Mouse (Mus musculus) cerebellum, postnatal 36 days (tissue): ENCODE measurements around the gene Fut7.
"Not testable (repeated sequence)": the region's sequence is repeated elsewhere in the genome, so short reads cannot be mapped to it uniquely, and the experiment has no call there.

Experiments used
- DNase-seq, 2 experiments: peaks; one replicate each; pipeline ENCODE4 v3.0.0; 2021 to 2022; ENCODE audit warnings: mixed read lengths in 2 of 2

The Fut7 gene

DNA sequence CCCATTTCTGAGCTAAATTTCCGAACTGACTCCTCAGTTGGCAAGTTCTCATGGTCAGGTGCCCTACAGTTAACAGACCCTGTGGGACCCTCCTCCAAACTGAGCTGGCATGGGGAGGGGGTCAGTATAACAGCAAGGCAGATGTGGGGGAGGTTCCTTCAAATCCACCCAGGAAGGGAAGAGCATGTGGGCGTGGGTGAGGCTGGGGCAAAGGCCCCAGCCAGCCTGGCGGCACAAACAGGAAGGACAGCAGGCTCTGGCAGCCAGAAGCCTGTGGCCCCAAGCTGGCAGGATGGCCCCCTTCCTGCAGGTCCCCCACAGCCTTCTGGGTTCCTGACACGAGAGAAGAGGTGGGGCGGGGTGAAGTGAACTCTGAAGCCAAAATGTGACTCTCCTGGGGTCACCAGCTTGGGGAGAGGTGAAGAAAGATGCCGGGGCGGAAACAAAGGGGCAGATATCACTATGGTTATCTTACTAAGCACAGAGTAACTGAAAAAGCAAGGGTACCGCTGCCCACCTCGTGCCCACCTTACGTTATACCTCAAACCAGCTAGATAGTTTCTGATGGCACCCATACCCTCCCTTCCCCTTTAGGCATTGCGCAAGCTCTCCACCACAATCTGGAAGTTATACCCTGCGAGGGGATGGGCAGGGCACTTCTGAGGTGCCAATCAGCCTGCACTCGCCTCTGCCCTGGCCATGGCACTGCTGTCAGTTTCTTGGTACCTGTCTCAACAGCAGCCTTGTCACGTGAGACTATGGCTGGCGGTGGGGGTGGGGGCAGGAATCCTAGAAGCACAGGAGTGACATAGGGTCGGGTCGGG is at the start of gene Fut7:
Gene Fut7, plus strand, starts transcription at position 681 of the 824 bp plus-strand sequence.
- DNase-seq, result peak in 1 of 2 experiments; percentile 20

DNA sequence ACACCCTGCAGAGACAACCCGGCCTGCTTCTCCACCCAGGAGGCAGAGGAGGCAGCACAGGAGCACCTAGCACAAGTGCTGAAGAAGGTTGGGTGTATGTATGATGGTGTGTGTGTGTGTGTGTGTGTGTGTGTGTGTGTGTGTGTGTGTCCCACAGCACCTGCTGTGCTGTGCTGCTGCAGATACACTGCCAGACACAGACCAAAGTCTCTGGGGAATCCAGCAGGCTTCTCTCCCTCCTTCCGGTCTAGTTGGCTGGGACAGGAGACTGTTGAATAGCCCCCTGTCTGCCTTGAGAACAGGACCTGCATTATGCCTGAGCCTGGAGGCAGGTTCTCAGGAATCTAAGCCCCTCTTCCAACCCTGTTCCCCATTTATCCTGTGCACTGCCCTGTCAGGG is 49.6 kb upstream of the Fut7 start:
- no peak for DNase-seq

DNA sequence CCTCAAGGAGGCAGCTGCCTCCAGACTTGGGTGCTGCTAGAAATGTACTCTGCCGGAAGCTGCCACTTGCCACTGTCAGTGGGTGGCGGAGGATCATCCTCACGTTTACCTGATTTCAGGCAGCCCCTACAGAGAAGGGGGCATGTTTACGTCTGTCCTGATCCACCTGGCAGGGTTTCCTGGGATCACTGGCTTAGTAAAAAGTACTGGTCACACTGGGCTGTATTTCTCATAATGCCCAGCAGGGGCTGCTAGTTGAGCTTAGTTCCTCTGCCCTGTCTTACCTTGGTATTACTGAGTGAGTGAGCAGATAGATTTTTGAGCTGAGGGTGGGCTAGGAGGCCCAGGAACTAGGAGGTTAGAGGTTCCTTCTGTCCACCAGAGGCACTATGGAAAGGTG is 46.5 kb upstream of the Fut7 start:
- DNase-seq, result peak; percentile 73 to 77

DNA sequence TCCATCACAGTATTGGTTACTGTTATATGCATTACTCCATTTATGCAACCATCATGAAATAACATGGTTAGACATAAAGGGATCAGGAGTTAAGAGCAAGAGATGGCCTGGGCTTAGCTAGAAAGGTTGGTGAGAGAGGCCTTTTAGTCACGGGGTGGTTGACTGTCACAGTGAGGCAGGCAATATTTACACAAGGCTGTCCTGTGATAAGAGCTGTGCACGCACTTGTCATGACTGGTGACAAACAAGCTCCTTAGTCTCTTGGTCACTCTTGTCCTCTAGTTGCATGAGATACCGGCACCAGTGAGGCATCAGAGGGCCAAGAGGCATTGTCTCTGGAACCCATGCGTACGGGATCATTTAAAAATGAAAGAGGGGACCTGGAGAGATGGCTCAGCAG is 38.6 kb upstream of the Fut7 start:
- DNase-seq, result no peak

DNA sequence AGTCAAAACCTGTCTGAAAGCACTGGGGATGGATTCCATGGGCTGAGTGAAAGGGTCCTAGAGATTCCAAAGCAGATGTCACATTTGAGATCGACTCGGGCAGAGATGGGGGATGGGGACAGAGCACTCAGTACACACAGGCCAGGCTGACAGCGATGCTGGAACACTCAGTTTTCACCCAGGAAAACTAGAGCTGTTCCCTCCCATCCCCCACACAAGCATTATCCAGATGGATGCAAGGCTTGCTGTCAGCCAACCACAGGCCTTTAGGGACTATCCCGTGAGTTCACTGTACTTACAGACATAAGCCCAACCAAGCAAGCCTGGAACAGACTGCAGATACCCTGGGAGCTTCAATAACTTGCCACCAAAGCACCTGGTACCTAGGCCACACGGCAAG is 31.8 kb upstream of the Fut7 start:
- no peak for DNase-seq

DNA sequence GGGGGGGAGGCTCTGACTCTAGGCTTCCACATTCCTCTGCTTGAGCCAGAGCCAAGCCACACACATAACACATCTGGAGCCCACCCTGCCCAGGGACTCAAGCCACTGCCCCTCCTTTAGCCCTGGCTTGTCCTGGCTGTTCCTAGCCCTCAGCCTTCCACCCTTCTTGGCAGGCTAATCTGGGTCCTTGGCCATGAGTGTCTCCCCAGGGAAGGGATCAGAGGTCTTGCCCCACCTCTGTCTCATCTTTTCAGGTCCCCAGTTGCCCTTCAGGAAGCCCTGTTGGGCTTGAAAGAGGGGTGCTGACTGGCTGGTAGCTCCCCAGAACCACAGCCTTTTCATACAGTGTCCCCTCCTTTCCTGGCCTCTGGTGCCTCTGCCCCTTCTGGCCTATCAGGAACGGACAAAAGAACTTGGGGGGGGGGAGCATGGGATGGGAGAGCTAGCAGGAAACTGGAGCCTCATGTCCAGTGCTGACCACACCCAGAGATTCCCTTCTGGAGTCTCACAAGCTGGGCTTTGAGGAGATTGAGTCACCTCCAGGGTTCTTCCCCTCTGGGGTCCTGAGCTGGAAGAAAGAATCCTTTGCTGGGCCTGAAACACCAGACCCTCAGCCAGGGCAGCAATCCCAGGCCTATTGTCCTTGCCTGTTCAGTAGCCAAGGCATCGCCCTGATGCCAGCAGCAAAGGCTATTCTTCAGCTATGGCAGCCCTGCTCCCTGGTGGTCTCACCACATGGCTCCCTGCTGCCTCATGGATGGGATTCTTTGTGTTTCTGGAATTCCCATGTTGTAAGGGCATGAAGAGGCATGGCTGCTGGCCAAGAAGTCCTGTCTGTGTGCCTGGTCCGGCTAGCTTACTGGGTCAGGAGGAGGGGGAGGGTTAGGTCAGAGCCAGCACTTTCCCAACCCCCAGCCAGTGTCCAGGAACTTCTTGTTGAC is 28.5 kb upstream of the Fut7 start:
- peak in 1 of 2 experiments; percentile 39 for DNase-seq

DNA sequence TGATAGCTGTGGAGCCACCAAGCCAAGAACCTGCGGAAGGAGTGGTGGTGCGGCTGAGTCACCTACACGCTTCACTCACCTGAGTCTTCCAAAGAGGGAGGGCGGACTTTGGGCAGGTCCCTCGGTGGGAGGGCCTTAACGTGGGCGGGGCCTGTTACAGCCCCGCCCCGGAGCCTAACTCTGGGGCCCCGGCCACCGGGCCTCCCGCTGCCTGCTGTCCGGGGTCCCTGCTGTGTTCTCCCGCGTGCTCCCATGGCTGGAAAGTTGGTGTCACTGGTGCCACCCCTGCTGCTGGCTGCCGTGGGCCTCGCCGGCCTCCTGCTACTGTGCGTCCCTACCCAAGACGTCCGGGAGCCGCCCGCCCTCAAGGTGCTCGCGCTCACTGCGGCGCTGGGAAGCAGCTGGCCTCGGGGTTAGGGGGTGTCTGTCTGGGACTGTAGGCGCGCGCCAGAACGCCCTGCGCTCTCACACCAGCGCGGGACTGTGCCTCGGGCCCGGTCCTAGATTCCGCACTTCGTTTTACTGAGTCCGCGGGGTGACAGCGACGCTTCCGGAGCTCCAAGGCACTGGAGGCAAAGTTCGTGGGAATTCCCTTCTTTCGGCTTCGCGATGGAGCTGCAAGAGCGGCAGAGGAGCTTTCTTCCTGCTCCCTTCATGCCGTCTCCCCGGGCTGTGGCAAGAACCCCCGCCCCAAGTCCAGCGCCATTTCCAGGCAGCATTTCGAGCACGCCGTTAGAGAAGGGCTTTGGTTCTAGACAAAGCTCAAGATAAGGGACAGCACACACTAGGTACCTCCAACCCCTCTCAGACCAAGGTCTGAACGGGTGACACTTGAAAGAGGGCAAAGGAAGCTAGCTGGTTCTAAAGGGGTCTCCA is 27.1 kb upstream of the Fut7 start, which contains the start of gene Entpd2:
Gene Entpd2, plus strand, starts transcription at position 154 of the 876 bp plus-strand sequence.
- DNase-seq, result peak; percentile 45 to 49

DNA sequence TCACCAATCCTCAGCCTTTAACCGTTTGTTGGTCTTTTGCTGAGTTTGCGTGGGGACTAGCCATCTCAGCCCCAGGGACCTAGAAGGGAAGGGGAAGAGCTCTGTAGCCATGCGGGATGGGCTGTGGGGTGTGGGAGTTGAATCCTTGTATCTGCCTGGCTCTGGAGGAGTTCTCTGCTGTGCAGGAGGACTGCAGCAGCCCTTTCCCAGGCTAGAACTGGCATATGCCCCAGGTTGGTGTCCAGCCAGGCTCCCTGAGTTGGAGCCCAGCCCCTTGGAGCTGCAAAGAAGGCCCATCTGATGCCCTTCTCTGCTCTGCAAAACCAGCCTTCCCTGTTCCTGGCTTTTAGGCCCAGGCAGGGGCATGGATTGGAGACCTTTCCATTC is 26.5 kb upstream of the Fut7 start:
- DNase-seq, result peak; percentile 69 to 78

DNA sequence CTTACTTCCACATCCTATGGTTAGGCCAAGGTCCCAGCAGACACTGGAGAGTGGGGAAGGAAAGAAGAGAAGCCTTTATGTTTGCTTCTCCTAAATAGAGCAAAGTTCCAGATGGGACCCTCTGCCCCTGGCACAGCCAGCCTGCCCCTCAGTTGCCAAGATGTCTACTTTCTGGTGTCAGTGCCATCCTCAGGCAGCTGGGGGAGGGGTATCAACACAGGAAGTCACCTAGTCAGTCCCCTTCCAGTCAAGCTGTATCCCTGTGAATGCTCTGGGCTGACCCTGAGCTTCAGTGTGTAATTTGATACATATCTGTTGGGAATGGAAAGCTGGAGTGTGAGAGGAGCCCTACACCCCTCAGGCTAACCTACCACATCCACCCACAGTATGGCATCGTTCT is 26.1 kb upstream of the Fut7 start:
- no peak for DNase-seq

DNA sequence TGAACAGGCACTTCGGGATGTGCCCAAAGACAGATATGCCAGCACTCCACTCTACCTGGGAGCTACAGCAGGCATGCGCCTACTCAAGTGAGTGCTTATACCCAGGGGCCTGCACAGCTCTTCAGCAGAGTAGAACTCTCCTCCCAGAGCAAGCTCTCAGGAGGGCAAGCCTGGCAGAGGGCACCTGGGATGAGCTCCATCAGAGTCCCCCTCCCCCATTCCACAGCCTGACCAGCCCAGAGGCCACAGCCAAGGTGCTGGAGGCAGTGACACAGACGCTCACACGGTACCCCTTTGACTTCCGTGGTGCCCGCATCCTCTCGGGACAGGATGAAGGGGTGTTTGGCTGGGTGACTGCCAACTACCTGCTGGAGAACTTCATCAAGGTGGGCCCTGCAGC is 25.0 kb upstream of the Fut7 start:
- DNase-seq, result no peak

DNA sequence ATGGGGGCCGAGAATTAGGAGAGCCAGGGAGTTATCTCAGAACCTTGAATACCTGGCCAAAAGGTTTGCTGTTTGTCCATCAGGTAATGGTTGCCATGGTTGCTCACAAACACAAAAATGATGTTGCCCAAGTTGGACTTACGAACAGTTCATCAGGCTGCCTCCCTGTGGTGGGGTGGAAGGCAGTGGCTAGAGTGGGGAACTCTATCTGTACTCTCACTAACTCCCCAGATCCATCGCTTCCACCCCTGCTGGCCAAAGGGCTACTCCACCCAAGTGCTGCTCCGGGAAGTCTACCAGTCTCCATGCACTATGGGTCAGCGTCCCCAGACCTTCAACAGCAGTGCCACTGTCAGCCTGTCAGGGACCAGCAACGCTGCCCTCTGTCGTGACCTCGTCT is 24.0 kb upstream of the Fut7 start, which contains the start of gene Npdc1:
Gene Npdc1, plus strand, starts transcription at position 301 of the 400 bp plus-strand sequence.
- DNase-seq, result no peak

DNA sequence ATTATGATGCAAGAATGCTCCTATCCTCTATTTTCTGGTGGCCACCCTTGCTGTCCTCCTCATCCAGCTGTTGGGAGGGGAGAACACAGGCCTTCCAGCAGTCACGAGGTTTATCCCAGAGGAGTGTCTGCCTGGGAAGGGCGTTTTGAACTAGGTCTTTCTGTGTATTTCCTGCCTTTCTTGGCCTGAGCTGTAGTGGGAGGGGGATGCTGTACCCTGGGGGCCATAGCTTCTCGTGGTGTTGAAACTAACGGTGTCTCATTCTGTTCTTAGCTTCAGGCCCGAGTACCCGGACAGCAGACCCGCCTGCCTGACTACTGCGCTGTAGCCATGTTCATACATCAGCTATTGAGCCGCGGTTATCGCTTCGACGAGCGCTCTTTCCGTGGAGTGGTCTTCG is 22.8 kb upstream of the Fut7 start:
- DNase-seq, result no peak

DNA sequence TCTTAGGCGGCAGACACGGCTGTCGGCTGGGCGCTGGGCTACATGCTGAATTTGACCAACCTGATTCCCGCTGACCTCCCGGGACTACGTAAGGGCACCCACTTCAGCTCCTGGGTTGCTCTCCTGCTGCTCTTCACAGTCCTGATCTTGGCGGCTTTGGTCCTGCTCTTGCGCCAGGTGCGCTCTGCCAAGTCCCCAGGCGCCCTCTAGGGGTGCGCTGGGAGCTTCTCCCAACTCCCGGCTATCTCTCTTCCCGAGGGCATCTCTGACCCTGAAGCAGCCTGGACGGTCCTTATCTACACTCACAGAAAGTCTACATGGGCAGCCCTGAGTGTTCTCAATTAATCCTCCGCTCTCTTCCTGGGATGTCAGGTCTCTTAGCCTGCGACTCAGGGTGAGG is 22.3 kb upstream of the Fut7 start:
- peak; percentile 74 to 78 for DNase-seq

DNA sequence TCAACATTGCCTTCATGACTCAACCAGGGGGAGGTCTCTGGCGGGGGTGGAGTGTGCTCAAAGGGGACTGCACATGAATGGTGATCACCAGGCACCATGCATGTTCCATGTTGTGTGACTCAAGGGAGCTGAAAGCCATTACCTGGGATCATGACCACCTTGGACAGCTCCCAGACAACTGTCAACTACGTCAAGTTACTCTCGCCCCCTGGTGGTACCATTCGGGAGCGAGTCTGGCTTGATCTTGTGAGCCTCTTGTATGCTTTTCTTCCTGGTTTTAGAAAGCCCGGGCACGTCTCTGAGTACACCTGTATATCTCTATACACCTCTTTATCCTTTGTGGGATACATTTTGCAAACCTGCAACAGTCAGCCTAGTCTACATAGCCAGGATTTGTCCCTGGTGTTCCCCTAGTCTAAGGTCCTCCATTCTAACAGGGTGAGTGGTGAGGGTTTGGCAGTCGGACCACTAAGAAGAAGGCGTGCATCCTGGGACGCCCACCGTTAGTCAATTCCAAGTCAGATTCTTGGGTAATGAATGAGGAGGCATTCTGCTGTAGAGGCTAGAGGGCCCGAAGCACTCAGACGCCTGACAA is 20.6 kb upstream of the Fut7 start:
- DNase-seq, result peak; percentile 77 to 78

DNA sequence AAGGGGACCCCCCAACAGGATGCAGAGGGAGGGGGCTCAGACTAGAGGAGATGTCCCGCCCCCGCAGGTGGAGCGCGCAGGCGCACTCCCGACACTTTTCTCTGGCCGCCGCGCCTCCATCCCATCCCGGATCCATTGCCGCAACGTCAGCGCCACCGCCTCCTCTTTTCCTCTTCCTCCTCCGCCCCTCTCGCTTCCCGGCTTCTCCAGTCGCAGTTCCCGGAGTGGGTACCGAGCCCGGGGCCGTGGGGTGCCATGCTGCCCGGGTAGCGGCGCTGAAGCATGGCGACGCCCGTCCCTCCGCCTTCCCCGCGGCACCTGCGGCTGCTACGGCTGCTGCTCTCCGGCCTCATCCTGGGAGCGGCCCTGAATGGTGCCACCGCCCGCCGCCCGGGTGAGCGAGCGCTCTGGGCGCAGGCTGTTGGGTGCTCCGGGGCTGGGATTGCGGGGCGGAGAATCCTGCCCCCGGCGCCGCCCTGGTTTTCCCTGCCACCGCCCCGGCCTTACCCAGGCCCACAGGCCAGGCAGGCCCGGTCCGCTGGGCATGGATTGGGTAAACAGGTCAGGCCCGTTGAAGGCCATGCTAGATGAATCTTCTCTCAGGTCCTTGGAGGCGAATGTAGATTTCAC is 20.0 kb upstream of the Fut7 start:
- DNase-seq, result peak; percentile 91

DNA sequence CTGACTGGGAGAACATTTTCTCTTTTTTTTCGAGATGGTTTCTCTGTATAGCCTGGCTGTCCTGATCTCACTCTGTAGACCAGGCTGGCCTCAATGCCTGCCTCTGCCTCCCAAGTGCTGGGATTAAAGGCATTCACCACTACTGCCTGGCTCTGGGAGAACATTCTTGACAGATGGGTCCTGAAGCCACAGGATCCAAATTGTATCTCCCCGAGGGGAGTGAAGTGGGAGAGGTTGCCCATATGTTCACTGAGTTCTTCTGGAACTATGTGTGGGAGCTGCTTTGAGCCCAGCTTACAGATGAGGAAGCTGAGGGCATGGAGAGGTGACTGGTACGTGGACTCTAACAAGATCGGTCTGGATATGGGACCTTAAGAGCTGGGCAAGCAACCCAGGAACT is 19.1 kb upstream of the Fut7 start:
- no peak for DNase-seq

DNA sequence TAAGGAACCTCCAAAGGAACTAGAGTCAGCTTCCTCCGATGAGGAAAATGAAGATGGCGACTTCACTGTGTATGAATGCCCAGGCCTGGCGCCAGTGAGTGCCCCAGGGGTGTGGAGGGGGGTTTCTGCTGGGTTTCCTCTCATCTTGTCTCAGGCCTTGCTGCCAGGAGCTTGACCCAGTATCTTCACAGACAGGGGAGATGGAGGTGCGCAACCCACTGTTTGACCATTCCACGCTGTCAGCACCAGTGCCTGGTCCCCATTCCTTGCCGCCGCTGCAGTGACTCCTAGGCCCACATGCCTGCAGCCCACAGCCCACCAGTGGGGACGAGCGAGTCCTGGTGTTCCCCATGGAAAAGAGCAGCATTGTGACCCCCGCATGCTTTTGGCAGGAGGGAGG is 14.2 kb upstream of the Fut7 start:
- DNase-seq, result no peak

DNA sequence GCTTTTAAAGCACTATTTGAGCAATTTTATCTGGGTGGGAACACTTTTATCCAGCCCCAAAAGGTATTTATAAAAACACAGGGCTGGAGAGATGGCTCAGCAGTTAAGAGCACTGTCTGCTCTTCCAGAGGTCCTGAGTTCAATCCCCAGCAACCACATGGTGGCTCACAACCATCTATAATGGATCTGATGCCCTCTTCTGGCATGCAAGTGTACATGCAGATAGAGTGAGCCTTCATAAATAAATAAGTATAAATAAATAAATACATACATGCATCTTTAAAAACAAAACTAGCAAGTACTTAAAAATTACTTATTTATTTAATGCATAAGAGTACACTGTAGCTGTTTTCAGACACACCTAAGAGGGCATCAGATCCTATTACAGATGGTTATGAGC is 9.6 kb upstream of the Fut7 start:
- not testable (repeated sequence) for DNase-seq

DNA sequence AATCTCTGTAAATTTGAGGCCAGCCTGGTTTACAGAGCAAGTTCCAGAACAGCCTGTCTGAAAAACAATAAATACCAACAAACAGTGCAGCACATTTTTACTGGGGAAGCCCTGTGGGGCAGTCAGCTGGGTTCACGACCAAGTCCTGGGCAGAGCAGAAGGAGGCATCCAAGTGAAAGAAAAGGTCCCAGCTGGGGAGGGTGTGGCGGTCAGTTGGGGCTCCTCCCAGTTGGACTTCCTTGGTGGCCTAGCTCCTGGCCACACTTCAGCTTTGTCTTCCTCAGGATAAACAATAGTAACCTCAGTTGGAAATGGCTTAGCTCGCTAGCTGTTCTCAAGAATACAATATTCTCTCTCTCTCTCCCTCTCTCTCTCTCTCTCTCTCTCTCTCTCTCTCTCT is 5.6 kb upstream of the Fut7 start:
- DNase-seq, result peak in 1 of 2 experiments; percentile 22

DNA sequence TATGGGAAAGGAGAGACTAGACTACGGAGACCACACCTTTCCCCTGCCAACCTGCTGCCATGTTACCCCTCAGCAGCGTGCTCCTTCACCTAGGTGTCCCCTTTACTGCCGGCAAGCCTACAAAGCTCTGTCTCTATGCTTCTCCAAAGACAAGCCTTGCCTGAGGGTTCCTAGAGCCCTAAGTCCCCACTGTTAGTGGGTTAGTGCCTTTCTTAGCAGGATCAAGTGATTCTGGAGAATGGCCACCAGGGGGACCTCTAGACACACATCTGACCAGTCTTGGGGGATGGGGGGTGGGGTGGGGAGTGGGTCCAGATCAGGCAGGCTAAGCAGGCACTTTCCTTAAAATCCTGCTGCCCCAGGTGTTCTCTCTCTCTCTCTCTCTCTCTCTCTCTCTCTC is 1.2 kb upstream of the Fut7 start:
- peak; percentile 61 to 64 for DNase-seq

DNA sequence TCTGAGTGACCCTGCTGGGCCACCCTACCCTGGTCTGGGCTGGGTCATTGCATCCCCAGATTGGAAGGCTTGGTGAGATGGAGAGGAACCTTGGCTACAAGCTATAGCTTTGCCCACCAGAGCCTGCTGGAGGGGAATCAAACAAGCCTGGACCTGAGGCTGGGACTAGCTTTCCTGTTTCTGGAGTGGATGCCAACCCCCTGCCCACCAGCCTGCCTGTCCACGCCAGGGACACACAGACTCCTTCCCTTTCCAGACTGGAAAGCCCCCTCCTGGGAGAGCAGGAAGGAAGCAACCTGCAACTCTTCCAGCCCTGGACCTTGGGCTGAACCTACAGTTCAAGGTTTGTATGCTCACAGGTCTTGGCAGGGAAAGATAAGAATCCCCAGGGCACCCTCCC is 559 bp downstream of the Fut7 start:
- no peak for DNase-seq

DNA sequence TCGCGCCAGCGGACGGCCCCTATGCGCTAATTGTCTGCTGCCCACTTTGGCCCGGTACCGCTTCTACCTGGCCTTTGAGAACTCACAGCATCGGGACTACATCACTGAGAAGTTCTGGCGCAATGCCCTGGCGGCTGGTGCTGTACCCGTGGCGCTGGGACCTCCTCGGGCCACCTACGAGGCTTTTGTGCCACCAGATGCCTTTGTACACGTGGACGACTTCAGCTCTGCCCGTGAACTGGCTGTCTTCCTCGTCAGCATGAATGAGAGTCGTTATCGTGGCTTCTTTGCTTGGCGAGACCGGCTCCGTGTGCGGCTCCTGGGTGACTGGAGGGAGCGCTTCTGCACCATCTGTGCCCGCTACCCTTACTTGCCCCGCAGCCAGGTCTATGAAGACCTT is 2.4 kb downstream of the Fut7 start:
- DNase-seq, result peak; percentile 55 to 58
